Mouse (Mus musculus) thymus, adult 2 months (tissue): ENCODE measurements around the gene Tfe3.

Experiments used
- CTCF ChIP-seq: fragments of 200-500 bp; IDR thresholded peaks from 2 replicates; pipeline ENCODE4 v1.5.1; 2012; ENCODE audit warnings: mild to moderate bottlenecking, control low read depth, low read length, moderate library complexity, borderline replicate concordance; ENCODE audit not compliant: control insufficient read depth, poor library complexity, insufficient read depth; ENCODE audit errors: extremely low read depth
- POLR2A ChIP-seq: fragments of 200-500 bp; IDR thresholded peaks from 2 replicates; pipeline ENCODE4 v1.6.1; 2012; ENCODE audit warnings: mild to moderate bottlenecking, low read length, control low read depth, moderate library complexity; ENCODE audit not compliant: control insufficient read depth, poor library complexity, insufficient read depth; ENCODE audit errors: extremely low read depth

- TF ChIP-seq POLR2A = no peak
- TF ChIP-seq CTCF = no peak
These were observed 22.9 kb upstream of the Tfe3 start for GRCm38 (mm10) chrX:7739336-7740081.
